Mouse (Mus musculus): ENCODE measurements around the gene Slc7a1. TPM values are rescaled to one million over a fixed set of nuclear protein-coding genes. Genes with fewer than 3 reads are reported as not detected.

Gene Slc7a1
- polyA plus RNA-seq, 1 experiment from 2014 or later: 39.0 TPM

DNA sequence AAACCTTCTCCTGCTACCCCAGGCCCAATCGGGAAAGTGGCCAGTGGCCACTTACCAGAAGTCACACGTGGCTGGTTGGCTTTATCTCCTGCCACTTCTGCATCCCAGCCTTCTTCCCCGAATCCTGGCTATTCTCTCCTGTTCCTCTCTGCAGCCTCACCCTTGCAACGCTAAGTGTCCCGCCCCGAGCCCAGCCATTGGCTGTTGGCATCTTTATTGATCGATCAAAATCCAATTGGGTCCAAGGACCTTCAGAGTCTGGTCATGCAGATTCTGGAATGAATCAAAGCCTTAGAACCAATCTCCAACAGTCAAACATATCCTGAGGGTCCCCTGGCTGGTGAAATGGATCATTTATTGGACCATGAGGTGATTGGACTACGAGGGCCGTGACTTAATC is 18.7 kb upstream of the Slc7a1 start:
- ATAC-seq: no peak
- H3K27ac ChIP-seq (ENCODE audit: low read depth, low read length): no peak overlapping the region
- H3K4me3 ChIP-seq (ENCODE audit: low read length): no peak overlapping the region
- no peaks in the 10 kb centered on the region for H3K36me3 ChIP-seq (ENCODE audit: control insufficient read depth, insufficient read depth, low read length)
- H3K9me3 ChIP-seq (ENCODE audit: control insufficient read depth, low read length): no peaks in the 10 kb centered on the region
- 97% methylated on average over 9 of the region's 9 CpGs for WGBS
- H3K4me2 ChIP-seq (ENCODE audit: low read length): no peak overlapping the region
- no peak overlapping the region for H3K9ac ChIP-seq (ENCODE audit: low read depth, low read length)
- no peaks in the 10 kb centered on the region for H3K27me3 ChIP-seq (replicated peaks; ENCODE audit: control insufficient read depth, insufficient read depth, low read length)
- H3K4me1 ChIP-seq (ENCODE audit: control insufficient read depth, insufficient read depth, low read depth, low read length): no peaks in the 10 kb centered on the region

DNA sequence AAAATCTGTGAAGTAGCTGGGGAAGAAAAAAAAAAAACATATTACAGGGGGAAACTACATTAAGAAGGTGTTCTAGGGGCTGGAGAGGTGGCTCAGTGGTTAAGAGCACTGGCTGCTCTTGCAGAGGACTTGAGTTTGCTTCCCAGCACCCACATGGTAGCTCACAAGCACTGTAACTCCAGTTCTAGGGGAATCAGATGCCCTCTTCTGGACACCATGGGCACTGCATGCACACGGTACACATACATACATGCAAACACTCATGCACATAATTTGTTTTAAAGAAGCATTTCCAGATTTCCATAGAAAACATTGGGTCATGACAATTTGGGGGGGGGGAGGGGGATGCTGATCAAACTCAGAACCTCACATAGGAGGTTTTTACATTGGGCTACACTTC is 18.1 kb upstream of the Slc7a1 start:
- H3K36me3 ChIP-seq (ENCODE audit: control insufficient read depth, insufficient read depth, low read length): no peaks in the 10 kb centered on the region
- no peak for ATAC-seq
- H3K4me3 ChIP-seq (ENCODE audit: low read length): no peak overlapping the region
- WGBS: 100% methylated on average over 1 of the region's 1 CpGs
- H3K9me3 ChIP-seq (ENCODE audit: control insufficient read depth, low read length): no peaks in the 10 kb centered on the region
- H3K27me3 ChIP-seq (replicated peaks; ENCODE audit: control insufficient read depth, insufficient read depth, low read length): no peaks in the 10 kb centered on the region
- H3K4me2 ChIP-seq (ENCODE audit: low read length): no peak overlapping the region
- H3K27ac ChIP-seq (ENCODE audit: low read depth, low read length): no peak overlapping the region
- no peaks in the 10 kb centered on the region for H3K4me1 ChIP-seq (ENCODE audit: control insufficient read depth, insufficient read depth, low read depth, low read length)
- no peak overlapping the region for H3K9ac ChIP-seq (ENCODE audit: low read depth, low read length)

DNA sequence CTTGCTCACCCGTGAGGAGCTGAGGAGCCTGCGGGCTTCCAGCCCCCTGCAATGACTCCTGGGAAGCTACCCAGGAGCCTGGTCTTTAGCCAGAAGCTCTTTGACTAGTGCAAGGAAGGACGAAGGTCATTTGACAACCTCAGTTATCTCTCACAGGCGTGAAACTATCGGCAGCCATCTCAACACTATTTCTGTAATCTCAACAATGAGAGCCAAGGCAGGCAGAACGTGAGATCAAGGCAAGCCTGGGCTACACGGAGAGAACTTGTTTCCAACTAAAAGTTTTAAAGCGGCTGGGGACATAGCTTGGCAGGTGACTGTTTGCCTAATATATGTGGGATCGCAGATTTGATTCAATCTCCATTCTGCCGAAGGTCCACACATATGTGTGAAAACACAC is 16.8 kb upstream of the Slc7a1 start:
- WGBS: 71% methylated on average over 10 of the region's 10 CpGs
- no peak overlapping the region for H3K4me3 ChIP-seq (ENCODE audit: low read length)
- no peaks in the 10 kb centered on the region for H3K36me3 ChIP-seq (ENCODE audit: control insufficient read depth, insufficient read depth, low read length)
- no peak for ATAC-seq
- H3K9me3 ChIP-seq (ENCODE audit: control insufficient read depth, low read length): no peaks in the 10 kb centered on the region
- H3K9ac ChIP-seq (ENCODE audit: low read depth, low read length): no peak overlapping the region
- H3K4me1 ChIP-seq (ENCODE audit: control insufficient read depth, insufficient read depth, low read depth, low read length): no peaks in the 10 kb centered on the region
- no peaks in the 10 kb centered on the region for H3K27me3 ChIP-seq (replicated peaks; ENCODE audit: control insufficient read depth, insufficient read depth, low read length)
- H3K27ac ChIP-seq (ENCODE audit: low read depth, low read length): no peak overlapping the region
- no peak overlapping the region for H3K4me2 ChIP-seq (ENCODE audit: low read length)

DNA sequence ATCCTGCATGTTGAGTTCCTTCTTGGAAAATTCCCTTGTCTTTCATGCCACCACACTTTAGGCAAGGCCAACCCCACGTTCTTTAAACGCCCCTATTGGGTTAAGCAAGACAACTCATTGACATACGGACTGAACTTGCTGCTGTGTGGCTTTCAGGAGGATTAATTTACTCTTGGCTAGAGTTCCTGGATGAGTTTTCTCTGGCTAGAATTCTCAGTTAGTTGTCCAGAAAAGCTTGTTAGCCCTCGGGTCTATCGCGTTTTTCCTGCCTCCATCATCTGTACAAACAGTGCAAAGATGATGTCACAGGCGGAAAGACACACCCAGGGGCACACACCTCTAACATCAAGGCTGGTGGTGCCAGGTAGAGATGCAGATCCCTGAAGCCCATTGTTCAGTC is 14.5 kb upstream of the Slc7a1 start:
- Histone ChIP-seq H3K9ac (ENCODE audit: low read depth, low read length) (no peak overlapping the region), H3K27ac (ENCODE audit: low read depth, low read length) (no peak overlapping the region), H3K27me3 (replicated peaks; ENCODE audit: control insufficient read depth, insufficient read depth, low read length) (no peaks in the 10 kb centered on the region), H3K4me1 (ENCODE audit: control insufficient read depth, insufficient read depth, low read depth, low read length) (no peaks in the 10 kb centered on the region), H3K36me3 (ENCODE audit: control insufficient read depth, insufficient read depth, low read length) (no peaks in the 10 kb centered on the region), H3K4me3 (ENCODE audit: low read length) (no peak overlapping the region), H3K4me2 (ENCODE audit: low read length) (no peak overlapping the region), H3K9me3 (ENCODE audit: control insufficient read depth, low read length) (no peaks in the 10 kb centered on the region)
- WGBS: 50% methylated on average over 7 of the region's 7 CpGs
- ATAC-seq: no peak

DNA sequence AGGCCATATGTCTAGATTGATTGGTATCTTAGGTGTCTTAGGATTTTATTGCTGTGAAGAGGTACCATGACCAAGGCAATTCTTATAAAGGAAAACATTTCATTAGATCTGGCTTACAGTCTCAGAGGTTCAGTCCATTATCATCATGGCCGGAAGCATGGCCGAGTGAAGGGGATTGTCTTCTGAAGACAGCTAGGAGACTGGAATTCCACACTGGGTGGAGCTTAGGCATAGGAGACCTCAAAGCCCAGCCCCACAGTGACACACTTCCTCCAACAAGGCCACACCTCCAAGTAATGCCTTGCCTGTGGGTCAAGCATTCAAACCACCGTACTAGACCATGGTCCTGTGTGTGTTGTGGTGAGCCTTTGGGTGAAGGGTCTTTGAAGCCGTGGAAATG is 12.8 kb upstream of the Slc7a1 start:
- Histone ChIP-seq H3K36me3 (ENCODE audit: control insufficient read depth, insufficient read depth, low read length) (no peaks in the 10 kb centered on the region), H3K9me3 (ENCODE audit: control insufficient read depth, low read length) (no peaks in the 10 kb centered on the region), H3K27ac (ENCODE audit: low read depth, low read length) (no peak overlapping the region), H3K4me1 (ENCODE audit: control insufficient read depth, insufficient read depth, low read depth, low read length) (no peaks in the 10 kb centered on the region), H3K4me3 (ENCODE audit: low read length) (no peak overlapping the region), H3K4me2 (ENCODE audit: low read length) (no peak overlapping the region), H3K27me3 (replicated peaks; ENCODE audit: control insufficient read depth, insufficient read depth, low read length) (no peaks in the 10 kb centered on the region), H3K9ac (ENCODE audit: low read depth, low read length) (no peak overlapping the region)
- 93% methylated on average over 4 of the region's 4 CpGs for WGBS
- ATAC-seq: no peak

DNA sequence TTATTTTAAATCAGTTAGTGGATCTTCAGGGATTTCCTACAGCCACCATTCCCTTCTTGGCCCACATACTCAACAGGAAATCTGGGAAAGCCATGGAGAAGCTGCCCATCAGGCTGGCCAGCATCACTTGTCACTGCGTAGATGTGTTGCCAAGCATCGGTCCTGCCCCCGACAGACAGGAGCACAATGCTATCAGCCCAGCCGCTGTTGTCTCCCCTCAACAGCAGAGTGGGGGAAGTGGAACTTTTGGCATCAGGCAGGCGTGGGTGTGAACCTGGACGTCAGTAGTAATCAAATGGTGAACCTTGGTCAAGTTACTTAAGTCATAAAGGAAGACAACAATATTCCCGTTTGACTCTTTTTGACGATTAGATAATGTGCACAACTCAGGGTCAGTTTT is 9.8 kb upstream of the Slc7a1 start:
- H3K9ac ChIP-seq (ENCODE audit: low read depth, low read length): no peak overlapping the region
- H3K27ac ChIP-seq (ENCODE audit: low read depth, low read length): no peak overlapping the region
- WGBS: 81% methylated on average over 8 of the region's 8 CpGs
- no peaks in the 10 kb centered on the region for H3K4me1 ChIP-seq (ENCODE audit: control insufficient read depth, insufficient read depth, low read depth, low read length)
- no peaks in the 10 kb centered on the region for H3K27me3 ChIP-seq (replicated peaks; ENCODE audit: control insufficient read depth, insufficient read depth, low read length)
- H3K4me3 ChIP-seq (ENCODE audit: low read length): no peak overlapping the region
- no peaks in the 10 kb centered on the region for H3K36me3 ChIP-seq (ENCODE audit: control insufficient read depth, insufficient read depth, low read length)
- H3K9me3 ChIP-seq (ENCODE audit: control insufficient read depth, low read length): no peaks in the 10 kb centered on the region
- no peak for ATAC-seq
- H3K4me2 ChIP-seq (ENCODE audit: low read length): no peak overlapping the region

DNA sequence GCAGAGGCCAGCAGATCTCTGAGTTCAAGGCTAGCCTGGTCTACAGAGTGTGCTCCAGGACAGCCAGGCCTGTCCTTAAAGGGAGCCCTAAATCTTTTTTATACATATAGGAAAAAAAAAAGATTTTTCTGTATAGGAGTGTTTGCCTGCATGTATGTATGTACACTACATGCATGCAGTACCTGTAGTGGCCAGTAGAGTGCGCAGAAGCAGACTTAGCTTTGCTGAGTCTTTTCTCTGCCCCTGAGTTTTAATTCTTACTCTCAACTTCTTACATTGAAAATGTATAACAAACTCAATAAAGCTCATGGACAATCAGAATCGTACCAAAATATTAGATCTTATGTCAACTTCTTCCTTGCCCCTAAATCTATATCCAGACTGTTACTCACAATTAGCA is 7.2 kb upstream of the Slc7a1 start:
- ATAC-seq: no peak
- H3K9me3 ChIP-seq (ENCODE audit: control insufficient read depth, low read length): no peaks in the 10 kb centered on the region
- 93% methylated on average over 2 of the region's 2 CpGs for WGBS

DNA sequence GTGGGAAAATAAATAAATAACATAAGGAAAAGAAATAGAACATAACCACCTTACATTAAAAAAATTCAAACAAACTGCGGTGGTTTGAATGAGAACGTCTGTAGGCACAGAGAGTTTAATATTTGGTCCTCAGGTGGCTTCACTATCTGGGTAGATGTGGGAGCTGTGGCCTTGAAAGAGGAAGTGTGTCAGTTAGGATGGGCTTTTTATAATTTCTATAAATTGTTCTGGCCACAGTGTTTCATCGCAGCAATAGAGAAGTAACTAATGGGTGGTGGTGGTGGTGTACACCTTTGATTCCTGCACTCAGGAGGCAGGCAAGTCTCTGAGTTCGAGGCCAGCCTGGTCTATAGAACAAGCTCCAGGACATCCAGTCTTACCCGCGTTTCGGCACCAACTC is 4.8 kb upstream of the Slc7a1 start:
- H3K9ac ChIP-seq (ENCODE audit: low read depth, low read length): no peak overlapping the region
- H3K4me1 ChIP-seq (ENCODE audit: control insufficient read depth, insufficient read depth, low read depth, low read length): peaks cover 5% of the 10 kb centered on the region
- H3K36me3 ChIP-seq (ENCODE audit: control insufficient read depth, insufficient read depth, low read length): no peaks in the 10 kb centered on the region
- no peak for ATAC-seq
- H3K27ac ChIP-seq (ENCODE audit: low read depth, low read length): no peak overlapping the region
- no peaks in the 10 kb centered on the region for H3K9me3 ChIP-seq (ENCODE audit: control insufficient read depth, low read length)
- no peaks in the 10 kb centered on the region for H3K27me3 ChIP-seq (replicated peaks; ENCODE audit: control insufficient read depth, insufficient read depth, low read length)
- no peak overlapping the region for H3K4me2 ChIP-seq (ENCODE audit: low read length)
- WGBS: 93% methylated on average over 7 of the region's 7 CpGs
- H3K4me3 ChIP-seq (ENCODE audit: low read length): no peak overlapping the region

More for the DNA sequence above, 7.2 kb upstream of the Slc7a1 start:
- Histone ChIP-seq H3K4me3 (ENCODE audit: low read length) (no peak overlapping the region), H3K36me3 (ENCODE audit: control insufficient read depth, insufficient read depth, low read length) (no peaks in the 10 kb centered on the region), H3K4me1 (ENCODE audit: control insufficient read depth, insufficient read depth, low read depth, low read length) (no peaks in the 10 kb centered on the region), H3K4me2 (ENCODE audit: low read length) (no peak overlapping the region), H3K27ac (ENCODE audit: low read depth, low read length) (no peak overlapping the region), H3K9ac (ENCODE audit: low read depth, low read length) (no peak overlapping the region), H3K27me3 (replicated peaks; ENCODE audit: control insufficient read depth, insufficient read depth, low read length) (no peaks in the 10 kb centered on the region)

DNA sequence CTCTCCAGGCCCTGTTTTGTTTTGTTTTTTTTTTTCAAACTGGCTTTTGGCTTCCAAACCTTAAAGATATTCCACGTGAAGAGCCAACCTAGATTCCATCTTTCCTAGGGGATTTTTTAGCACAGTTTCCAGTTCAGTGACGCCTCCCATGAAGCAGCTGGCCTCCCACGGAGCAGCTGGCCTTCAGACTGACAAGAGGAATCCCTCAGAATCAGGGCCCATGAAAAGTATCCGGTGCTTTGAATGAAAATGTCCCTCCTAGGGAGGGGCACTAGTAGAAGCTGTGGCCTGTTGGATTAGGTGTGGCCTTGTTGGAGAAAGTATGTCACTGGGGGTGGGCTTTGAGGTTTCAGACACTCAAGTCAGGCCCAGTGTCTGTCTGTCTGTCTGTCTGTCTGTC is 2.9 kb upstream of the Slc7a1 start:
- Histone ChIP-seq H3K9me3 (ENCODE audit: control insufficient read depth, low read length) (no peaks in the 10 kb centered on the region), H3K4me2 (ENCODE audit: low read length) (no peak overlapping the region), H3K27ac (ENCODE audit: low read depth, low read length) (no peak overlapping the region), H3K4me3 (ENCODE audit: low read length) (no peak overlapping the region), H3K9ac (ENCODE audit: low read depth, low read length) (no peak overlapping the region), H3K27me3 (replicated peaks; ENCODE audit: control insufficient read depth, insufficient read depth, low read length) (no peaks in the 10 kb centered on the region), H3K4me1 (ENCODE audit: control insufficient read depth, insufficient read depth, low read depth, low read length) (peaks cover 12% of the 10 kb centered on the region), H3K36me3 (ENCODE audit: control insufficient read depth, insufficient read depth, low read length) (no peaks in the 10 kb centered on the region)
- ATAC-seq: no peak
- WGBS: 42% methylated on average over 4 of the region's 4 CpGs

Data from hindbrain, embryonic 16.5 days (tissue).